Mouse (Mus musculus) hindbrain, embryonic 14.5 days (tissue): ENCODE data around the gene Porcn. TPM values are rescaled to one million over a fixed set of nuclear protein-coding genes. Genes with fewer than 3 reads are reported as not detected.

Experiments used
- ATAC-seq: fragments of 200-750 bp; cut with Nextera tagmentation; 2 replicates; pipeline ENCODE4 v1.8.0; 2017; ENCODE audit warnings: moderate number of reproducible peaks, mild to moderate bottlenecking, moderate TSS enrichment, moderate library complexity; ENCODE audit not compliant: low FRiP score
- DNase-seq: peaks from one replicate; pipeline ENCODE4 v3.0.0-alpha.2; 2015; ENCODE audit warnings: low spot score
- H3K27ac ChIP-seq: fragments of 300-500 bp; sonication (generic); 2 replicates; pipeline ENCODE4 v1.5.1; 2014; ENCODE audit warnings: mild to moderate bottlenecking, moderate library complexity
- H3K27me3 ChIP-seq: fragments of 300-500 bp; sonication (generic); 2 replicates; pipeline ENCODE4 v1.6.1; 2014; ENCODE audit warnings: mild to moderate bottlenecking, low read length, mixed read lengths; ENCODE audit not compliant: control insufficient read depth, insufficient read depth
- H3K36me3 ChIP-seq: fragments of 300-500 bp; sonication (generic); replicated peaks from 2 replicates; pipeline ENCODE4 v1.6.1; 2014; ENCODE audit not compliant: control insufficient read depth, insufficient read depth
- H3K4me1 ChIP-seq: fragments of 300-500 bp; sonication (generic); replicated peaks from 2 replicates; pipeline ENCODE4 v1.6.1; 2014; ENCODE audit warnings: antibody characterized with exemption, low read length, mixed read lengths; ENCODE audit not compliant: control insufficient read depth, insufficient read depth
- H3K4me2 ChIP-seq: fragments of 300-500 bp; sonication (generic); replicated peaks from 2 replicates; pipeline ENCODE4 v1.6.1; 2014; ENCODE audit warnings: mild to moderate bottlenecking, moderate library complexity
- H3K4me3 ChIP-seq: fragments of 300-500 bp; sonication (generic); replicated peaks from 2 replicates; pipeline ENCODE4 v1.5.1; 2014; ENCODE audit warnings: mild to moderate bottlenecking, low read length
- H3K9ac ChIP-seq: fragments of 300-500 bp; sonication (generic); 2 replicates; pipeline ENCODE4 v1.6.1; 2014
- H3K9me3 ChIP-seq: fragments of 300-500 bp; sonication (generic); 2 replicates; pipeline ENCODE4 v1.6.1; 2016; ENCODE audit warnings: low read length; ENCODE audit not compliant: control insufficient read depth
- WGBS: fragments of 180-500 bp; shearing (Covaris S2); extraction: QIAGEN DNeasy Blood & Tissue Kit; methylation state at CpG from one replicate; pipeline ENCODE4 v1.1.7; 2014; 5-methylcytosine and 5-hydroxymethylcytosine counted together
- polyA plus RNA-seq: library from polyadenylated mRNA; unstranded; fragments of >200 nt; fragmentation: Nextera tagmentation; extraction: Ambion mirVana; gene quantifications from 2 replicates; pipeline ENCODE4 v1.2.1, GENCODE M21; 2014

Gene Porcn
- polyA plus RNA-seq, 1 experiment from 2014 or later: 45.0 TPM

- Histone ChIP-seq H3K36me3 (no peaks in the 10 kb centered on the region), H3K4me3 (no peak overlapping the region), H3K27me3 (no peaks in the 10 kb centered on the region), H3K4me1 (no peaks in the 10 kb centered on the region), H3K27ac (no peak overlapping the region), H3K9me3 (no peaks in the 10 kb centered on the region), H3K4me2 (no peak overlapping the region), H3K9ac (no peak overlapping the region)
- WGBS: 93% methylated on average over 4 of the region's 4 CpGs
- no peak for DNase-seq
- no peak for ATAC-seq
Measured at GRCm38 (mm10) chrX:8164471-8164870, 41.9 kb downstream of the Porcn start.

DNA sequence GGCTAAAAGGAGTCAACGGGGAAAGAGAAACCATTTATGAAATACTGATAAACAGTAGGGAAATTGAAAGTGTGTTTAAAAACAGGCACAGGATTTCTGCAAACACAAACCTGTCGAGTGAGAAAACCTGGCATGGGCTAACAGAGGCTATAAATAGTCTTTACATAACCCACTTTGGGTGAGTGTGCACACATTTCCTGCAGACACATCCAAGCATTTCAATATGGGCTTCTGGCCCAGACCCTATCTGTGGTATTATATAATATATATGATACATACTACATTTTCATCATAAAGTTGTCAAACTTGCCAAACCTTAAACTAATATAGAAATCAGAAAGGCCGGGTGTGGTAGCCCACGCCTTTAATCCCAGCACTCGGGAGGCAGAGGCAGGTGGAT is 43.2 kb downstream of the Porcn start:
- no peaks in the 10 kb centered on the region for H3K4me1 ChIP-seq
- ATAC-seq: no peak
- H3K4me3 ChIP-seq: no peak overlapping the region
- 91% methylated on average over 5 of the region's 5 CpGs for WGBS
- no peaks in the 10 kb centered on the region for H3K27me3 ChIP-seq
- H3K36me3 ChIP-seq: peaks cover 8% of the 10 kb centered on the region; the same call in 1 of the 2 replicates
- H3K4me2 ChIP-seq: no peak overlapping the region
- no peak overlapping the region for H3K27ac ChIP-seq
- no peaks in the 10 kb centered on the region for H3K9me3 ChIP-seq
- DNase-seq: no peak
- H3K9ac ChIP-seq: no peak overlapping the region

DNA sequence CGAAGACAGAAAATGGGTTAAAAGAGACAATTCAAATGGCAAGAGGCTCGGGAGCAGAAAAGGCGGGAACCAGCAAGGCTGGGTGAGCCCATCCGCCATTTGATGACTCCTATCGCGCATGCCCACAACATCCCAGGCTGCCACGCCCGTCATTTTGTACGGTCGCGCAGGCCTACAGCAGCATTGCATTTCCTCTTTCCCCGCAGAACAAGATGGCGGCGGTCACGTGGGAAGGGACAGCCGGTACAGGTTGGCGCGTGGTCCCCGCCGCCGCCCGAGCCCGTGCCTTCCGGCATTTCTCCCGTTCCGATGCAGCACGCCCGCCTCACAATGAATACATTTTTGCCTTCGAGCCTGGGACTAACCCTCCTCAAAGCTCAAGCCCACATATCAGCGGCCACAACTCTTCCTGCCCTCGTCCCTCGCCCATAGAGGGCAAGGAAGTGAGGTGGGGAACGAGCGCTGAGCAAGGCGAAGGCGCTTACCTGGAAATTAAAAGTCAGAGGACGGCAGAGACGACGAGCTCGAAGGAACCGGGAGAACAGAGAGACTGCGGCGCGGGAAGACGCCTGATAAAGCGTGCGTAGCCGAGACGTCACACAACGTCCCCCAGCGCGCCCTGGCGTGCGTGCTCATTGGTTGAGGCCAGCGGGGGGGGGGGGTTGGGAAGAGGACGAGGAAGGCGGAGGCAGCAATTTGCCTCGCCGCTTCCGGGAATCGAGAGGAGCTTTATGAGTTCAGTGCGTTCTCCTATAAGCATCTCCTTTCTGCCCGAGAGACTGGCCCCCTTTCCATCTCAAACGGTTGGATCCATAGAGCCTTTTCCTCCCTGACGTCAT is 61.0 kb downstream of the Porcn start, which contains the start of gene Rbm3:
Gene Rbm3 (minus strand): TSS at position 728 of the 839 bp plus-strand sequence.
- Histone ChIP-seq H3K27ac (peak within 1 kb of the TSS; percentile 98), H3K9me3 (no peaks in the 10 kb centered on the region), H3K4me3 (peak within 1 kb of the TSS; percentile 65), H3K4me1 (peaks cover 6% of the 10 kb centered on the region), H3K9ac (peak within 1 kb of the TSS; percentile 86), H3K27me3 (no peaks in the 10 kb centered on the region), H3K4me2 (peak within 1 kb of the TSS; percentile 62), H3K36me3 (peaks cover 34% of the 10 kb centered on the region)
- 13% methylated on average over 61 of the region's 65 CpGs for WGBS
- peak; percentile 85 for DNase-seq
- peak; percentile 94 for ATAC-seq

Other genes starting within 250 kb of the Porcn start
- gene Gata1, start 228.5 kb downstream of the Porcn start, polyA plus RNA-seq: not detected in 2 replicates
- 0.33 and 0.92 TPM in 2 replicates for gene Glod5, start 188.0 kb downstream of the Porcn start, polyA plus RNA-seq
- gene Suv39h1, start 131.8 kb downstream of the Porcn start, polyA plus RNA-seq: 36.4 and 37.9 TPM in 2 replicates
- 0.13 and 0.32 TPM in 2 replicates for gene Was, start 116.0 kb downstream of the Porcn start, polyA plus RNA-seq
- 56.6 and 60.9 TPM in 2 replicates for gene Wdr13, start 73.6 kb downstream of the Porcn start, polyA plus RNA-seq
- gene Rbm3, start 60.6 kb downstream of the Porcn start, polyA plus RNA-seq: 304 and 340 TPM in 2 replicates
- gene Tbc1d25, start 30.3 kb downstream of the Porcn start, polyA plus RNA-seq: 22.3 and 24.5 TPM in 2 replicates
- 30.6 and 33.1 TPM in 2 replicates for gene Ebp, start 13.0 kb downstream of the Porcn start, polyA plus RNA-seq
- 49.5 and 51.0 TPM in 2 replicates for gene Ftsj1, start 45.9 kb upstream of the Porcn start, polyA plus RNA-seq
- gene Slc38a5, start 64.6 kb upstream of the Porcn start, polyA plus RNA-seq: 47.4 and 51.5 TPM in 2 replicates
- not detected in 2 replicates for gene Ssxb10, start 120.9 kb upstream of the Porcn start, polyA plus RNA-seq
- gene Ssxb9, start 160.5 kb upstream of the Porcn start, polyA plus RNA-seq: not detected in 2 replicates
- not detected in 2 replicates for gene Ssxb1, start 206.8 kb upstream of the Porcn start, polyA plus RNA-seq